Mouse (Mus musculus) frontal cortex, adult (tissue): Measurements from ENCODE around the gene Hand2.
A peak's percentile ranks its signal among the peaks of the same experiment; 100 is the strongest.

Source experiments
- ATAC-seq: cut with Nextera tagmentation; 2 replicates; pipeline ENCODE4 v1.9.2; 2017; ENCODE audit warnings: mild to moderate bottlenecking, moderate library complexity, mixed read lengths; ENCODE audit not compliant: low TSS enrichment

Gene Hand2

GRCm38 (mm10) chr8:57324671-57325070 lies 3.9 kb downstream of the Hand2 start:
- ATAC-seq, result no peak

- no peak for ATAC-seq
Measured at GRCm38 (mm10) chr8:57325111-57325891, 4.5 kb downstream of the Hand2 start.

- ATAC-seq, result no peak
Measured at GRCm38 (mm10) chr8:57326091-57327065, 5.6 kb downstream of the Hand2 start.

GRCm38 (mm10) chr8:57327281-57328160 lies 6.7 kb downstream of the Hand2 start:
- no peak for ATAC-seq

GRCm38 (mm10) chr8:57328161-57328920 lies 7.6 kb downstream of the Hand2 start:
- ATAC-seq, result no peak

GRCm38 (mm10) chr8:57328931-57329341 lies 8.2 kb downstream of the Hand2 start:
- no peak for ATAC-seq

- ATAC-seq, result no peak
Measured at GRCm38 (mm10) chr8:57330106-57330505, 9.3 kb downstream of the Hand2 start.

GRCm38 (mm10) chr8:57331727-57332630 lies 11.2 kb downstream of the Hand2 start:
- ATAC-seq, result no peak

- no peak for ATAC-seq
Measured at GRCm38 (mm10) chr8:57332676-57333482, 12.1 kb downstream of the Hand2 start.

GRCm38 (mm10) chr8:57333483-57333770 lies 12.6 kb downstream of the Hand2 start:
- ATAC-seq, result peak; percentile 73

- ATAC-seq, result no peak
Measured at GRCm38 (mm10) chr8:57333795-57334551, 13.2 kb downstream of the Hand2 start.

- no peak for ATAC-seq
Measured at GRCm38 (mm10) chr8:57334714-57335113, 13.9 kb downstream of the Hand2 start.

GRCm38 (mm10) chr8:57337271-57338030 lies 16.7 kb downstream of the Hand2 start:
- no peak for ATAC-seq

GRCm38 (mm10) chr8:57339711-57340650 lies 19.2 kb downstream of the Hand2 start:
- ATAC-seq, result no peak

GRCm38 (mm10) chr8:57340840-57341540 lies 20.2 kb downstream of the Hand2 start:
- no peak for ATAC-seq

GRCm38 (mm10) chr8:57341541-57341840 lies 20.7 kb downstream of the Hand2 start:
- no peak for ATAC-seq
